Mouse (Mus musculus): ENCODE measurements around the gene Insl3. TPM values are rescaled to one million over a fixed set of nuclear protein-coding genes. Genes with fewer than 3 reads are reported as not detected.
A peak's percentile ranks its signal among the peaks of the same experiment; 100 is the strongest.
"Not testable (repeated sequence)": the region's sequence is repeated elsewhere in the genome, so short reads cannot be mapped to it uniquely, and the experiment has no call there.

Insl3 gene
- total RNA-seq, 2 experiments from 2014 or later, result not detected

DNA sequence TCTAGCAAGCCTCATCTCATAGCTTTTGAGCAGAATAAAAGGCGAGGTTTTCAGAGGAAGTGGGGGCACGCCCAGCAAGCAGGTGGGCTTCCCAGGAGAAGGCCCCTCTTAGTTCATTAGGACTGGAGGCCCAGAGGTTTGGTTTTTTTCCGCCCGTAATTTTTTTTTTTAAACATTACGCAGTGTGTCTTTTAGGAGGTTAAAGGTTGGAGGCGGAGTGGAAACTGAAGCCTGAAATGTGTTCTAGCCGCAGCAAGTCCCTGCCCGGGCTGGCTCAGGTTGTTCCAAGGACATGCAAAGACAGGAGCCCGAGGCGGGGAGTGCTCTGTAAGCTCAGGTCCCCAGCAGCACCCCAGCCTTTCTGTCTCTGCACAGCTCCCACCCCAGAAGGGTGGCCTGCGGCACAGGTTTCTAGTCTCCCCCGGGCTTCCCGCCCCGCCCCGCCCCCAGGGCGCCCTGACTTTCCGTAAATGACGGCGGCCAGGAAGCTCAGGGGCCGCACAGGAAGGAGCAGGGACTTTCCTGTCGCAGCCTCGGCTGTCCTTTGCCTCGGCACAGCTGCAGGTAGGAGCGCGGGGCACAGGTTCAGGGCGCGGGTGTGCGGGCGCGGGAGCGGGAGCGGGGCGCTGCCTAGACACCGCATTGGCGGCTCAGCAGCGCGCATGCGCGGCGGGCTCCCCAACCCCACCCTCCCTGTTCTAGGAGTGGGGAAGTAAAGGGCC lies 12.8 kb upstream of the Insl3 start, which contains the start of gene Jak3:
Jak3 (plus strand) TSS at position 277 of the 722 bp plus-strand sequence.
- ATAC-seq (replicated peaks; ENCODE audit: low FRiP score, poor library complexity, severe bottlenecking), result peak; percentile 62

DNA sequence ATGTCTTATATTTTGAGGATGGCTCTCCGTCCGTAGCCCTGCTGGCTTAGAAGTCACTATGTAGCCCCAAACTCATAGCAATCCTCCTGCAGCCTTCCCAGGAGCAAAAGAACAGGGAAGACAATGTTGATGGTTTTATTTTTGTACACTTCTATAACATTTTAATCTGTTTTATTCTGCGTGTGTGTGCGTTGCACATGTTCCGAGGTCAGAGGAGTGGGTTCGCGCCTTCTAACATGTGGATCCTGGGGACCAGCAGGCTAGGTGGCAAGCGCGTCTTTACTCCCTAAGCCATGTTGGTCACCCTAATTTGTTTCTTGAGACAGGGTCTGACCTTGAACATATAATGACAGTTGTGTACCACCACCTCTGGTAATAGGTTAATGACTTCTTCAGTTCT lies 12.2 kb upstream of the Insl3 start:
- ATAC-seq (replicated peaks; ENCODE audit: low FRiP score, poor library complexity, severe bottlenecking), result no peak

DNA sequence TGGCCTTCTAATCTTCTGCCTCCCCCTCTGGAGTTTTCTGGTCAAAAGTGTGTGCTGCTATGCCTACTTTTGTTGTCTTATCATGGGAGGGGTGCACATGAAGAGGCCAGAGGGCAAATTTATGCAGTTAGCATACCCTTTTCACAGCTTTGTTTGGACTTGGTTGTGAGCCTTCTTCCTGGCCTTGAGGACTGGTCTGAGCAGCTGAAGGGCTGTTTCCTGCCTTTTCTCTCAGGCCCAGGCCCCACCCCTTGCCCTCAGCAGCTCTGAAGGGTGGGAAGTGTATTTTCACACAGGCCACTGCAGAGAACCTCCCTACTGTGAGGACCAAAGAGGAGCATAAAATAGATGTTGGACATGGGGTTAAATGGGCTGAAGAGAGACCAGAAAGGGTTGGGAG lies 11.5 kb upstream of the Insl3 start:
- no peak for ATAC-seq (replicated peaks; ENCODE audit: low FRiP score, poor library complexity, severe bottlenecking)

DNA sequence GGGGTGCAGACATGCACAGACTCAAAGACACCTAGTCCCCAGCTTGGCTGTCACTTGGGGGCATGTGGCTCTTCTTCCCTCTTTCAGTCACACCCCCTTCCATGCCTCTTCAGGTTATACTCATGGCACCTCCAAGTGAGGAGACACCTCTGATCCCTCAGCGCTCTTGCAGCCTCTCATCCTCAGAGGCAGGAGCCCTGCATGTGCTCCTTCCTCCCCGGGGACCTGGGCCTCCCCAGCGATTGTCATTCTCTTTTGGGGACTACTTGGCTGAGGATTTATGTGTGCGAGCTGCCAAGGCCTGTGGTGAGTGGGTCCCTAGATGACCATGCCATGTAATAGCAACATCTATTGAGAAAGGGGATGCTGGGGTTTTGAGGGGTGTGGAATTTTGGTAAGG lies 10.8 kb upstream of the Insl3 start:
- no peak for ATAC-seq (replicated peaks; ENCODE audit: low FRiP score, poor library complexity, severe bottlenecking)

DNA sequence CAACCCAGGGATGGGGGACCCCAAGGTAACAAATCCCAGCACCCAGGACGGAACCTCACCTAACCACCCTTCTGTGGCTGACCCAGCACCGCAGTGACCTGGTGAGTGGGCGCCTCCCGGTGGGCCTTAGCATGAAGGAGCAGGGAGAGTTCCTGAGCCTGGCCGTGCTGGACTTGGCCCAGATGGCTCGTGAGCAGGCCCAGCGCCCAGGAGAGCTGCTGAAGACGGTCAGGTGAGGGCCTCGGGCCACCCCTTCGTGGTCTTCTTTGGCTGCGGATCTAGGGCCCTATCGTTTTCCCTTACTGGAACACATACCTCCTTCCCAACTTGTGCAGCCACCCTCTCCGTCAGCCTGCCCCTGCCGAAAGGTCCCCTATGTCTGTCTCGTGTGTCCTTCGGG lies 9.9 kb upstream of the Insl3 start:
- ATAC-seq (replicated peaks; ENCODE audit: low FRiP score, poor library complexity, severe bottlenecking), result no peak

DNA sequence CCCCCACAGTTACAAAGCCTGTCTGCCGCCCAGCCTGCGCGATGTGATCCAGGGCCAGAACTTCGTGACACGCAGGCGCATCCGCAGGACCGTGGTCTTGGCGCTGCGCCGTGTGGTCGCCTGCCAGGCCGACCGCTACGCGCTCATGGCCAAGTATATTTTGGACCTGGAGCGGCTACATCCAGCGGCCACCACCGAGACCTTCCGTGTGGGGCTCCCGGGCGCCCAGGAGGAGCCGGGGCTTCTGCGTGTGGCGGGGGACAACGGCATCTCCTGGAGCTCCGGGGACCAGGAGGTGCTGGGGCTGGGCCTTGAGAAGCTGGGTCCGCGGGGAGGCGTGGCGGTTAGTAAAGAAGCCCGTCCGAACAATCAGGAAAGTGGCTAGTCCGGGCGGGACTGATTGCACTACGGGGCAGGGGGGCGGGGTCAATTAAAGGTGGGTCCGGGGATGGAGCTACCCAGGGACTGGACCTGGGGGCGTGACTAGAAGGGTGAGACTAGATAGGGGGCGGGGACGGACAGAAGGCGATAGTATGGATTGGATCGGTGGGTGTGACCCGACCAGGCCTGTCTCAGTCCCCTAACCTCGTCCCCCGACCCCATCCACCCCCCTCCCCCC lies 9.4 kb upstream of the Insl3 start:
- ATAC-seq (replicated peaks; ENCODE audit: low FRiP score, poor library complexity, severe bottlenecking), result no peak

DNA sequence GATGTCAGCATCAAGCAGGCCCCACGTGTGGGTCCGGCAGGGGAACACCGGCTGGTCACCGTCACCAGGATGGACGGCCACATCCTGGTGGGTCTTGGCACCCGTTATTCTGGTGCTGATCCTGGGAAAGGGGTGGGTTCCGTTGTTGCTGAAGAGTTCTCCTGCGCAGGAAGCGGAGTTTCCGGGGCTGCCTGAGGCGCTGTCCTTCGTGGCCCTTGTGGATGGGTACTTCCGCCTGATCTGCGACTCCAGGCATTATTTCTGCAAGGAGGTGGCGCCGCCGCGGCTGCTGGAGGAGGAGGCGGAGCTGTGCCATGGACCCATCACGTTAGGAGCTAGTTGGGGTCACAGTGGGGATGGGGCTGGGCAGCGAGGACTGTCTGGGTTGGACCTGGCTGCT lies 8.5 kb upstream of the Insl3 start:
- ATAC-seq (replicated peaks; ENCODE audit: low FRiP score, poor library complexity, severe bottlenecking), result no peak

DNA sequence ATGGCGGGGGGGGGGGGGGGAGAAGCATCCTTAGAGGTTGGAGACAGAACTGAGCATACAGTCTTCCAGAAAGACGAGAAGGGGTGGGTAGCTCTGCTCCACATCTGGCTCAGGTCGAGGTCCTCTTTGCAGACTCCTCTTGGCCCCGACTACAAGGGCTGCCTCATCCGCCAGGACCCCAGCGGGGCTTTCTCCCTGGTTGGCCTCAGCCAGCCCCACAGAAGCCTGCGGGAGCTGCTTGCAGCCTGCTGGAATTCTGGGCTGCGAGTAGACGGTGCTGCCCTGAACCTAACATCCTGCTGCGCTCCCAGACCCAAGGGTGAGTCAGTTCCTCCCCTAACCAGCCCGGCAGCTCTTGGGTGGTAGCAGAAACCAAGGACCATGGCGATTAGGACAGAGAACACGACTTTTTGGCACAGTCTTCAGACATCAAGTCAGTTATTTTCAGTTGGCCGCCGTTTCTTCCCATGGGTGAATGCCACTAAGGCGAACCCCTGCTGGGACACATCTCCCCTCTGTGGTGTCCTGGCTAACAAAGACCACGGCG lies 7.6 kb upstream of the Insl3 start:
- ATAC-seq (replicated peaks; ENCODE audit: low FRiP score, poor library complexity, severe bottlenecking), result no peak

DNA sequence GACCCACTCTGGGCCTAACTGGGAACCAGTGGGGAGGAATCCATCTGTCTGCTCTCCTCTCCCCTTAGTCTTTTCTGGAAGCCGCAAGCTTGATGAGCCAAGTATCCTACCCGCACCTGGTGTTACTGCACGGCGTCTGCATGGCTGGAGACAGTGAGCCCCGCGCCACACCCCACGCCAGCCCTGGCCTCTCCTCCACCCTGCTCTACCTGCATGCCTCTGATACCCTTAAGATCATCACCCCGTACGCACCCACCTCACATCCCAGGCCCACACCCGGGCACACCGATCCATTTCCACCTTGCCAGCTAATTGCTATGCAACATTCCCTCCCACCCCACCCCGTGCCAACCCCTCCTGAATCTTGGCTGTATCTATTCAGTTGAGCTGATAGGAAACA lies 6.2 kb upstream of the Insl3 start:
- no peak for ATAC-seq (replicated peaks; ENCODE audit: low FRiP score, poor library complexity, severe bottlenecking)

DNA sequence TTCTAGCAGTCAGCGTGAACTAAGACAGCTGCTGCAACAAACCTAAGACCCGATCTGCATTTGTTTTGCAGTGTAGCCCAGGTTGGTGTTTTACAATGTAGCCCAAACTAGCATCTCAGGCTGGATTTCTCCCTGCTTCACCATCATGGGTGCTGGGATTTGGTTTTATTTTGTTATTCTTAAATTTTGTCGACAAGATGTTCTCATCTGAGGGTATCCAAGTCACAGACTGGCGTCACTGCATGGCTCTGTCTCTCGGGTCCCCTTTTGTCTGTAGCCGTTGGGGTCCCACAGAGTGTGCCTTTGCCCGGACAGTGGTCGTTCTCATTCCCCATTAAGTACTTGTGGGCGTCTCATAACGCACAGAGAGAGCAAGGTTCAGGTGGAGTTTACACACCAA lies 4.3 kb upstream of the Insl3 start:
- ATAC-seq (replicated peaks; ENCODE audit: low FRiP score, poor library complexity, severe bottlenecking), result no peak

DNA sequence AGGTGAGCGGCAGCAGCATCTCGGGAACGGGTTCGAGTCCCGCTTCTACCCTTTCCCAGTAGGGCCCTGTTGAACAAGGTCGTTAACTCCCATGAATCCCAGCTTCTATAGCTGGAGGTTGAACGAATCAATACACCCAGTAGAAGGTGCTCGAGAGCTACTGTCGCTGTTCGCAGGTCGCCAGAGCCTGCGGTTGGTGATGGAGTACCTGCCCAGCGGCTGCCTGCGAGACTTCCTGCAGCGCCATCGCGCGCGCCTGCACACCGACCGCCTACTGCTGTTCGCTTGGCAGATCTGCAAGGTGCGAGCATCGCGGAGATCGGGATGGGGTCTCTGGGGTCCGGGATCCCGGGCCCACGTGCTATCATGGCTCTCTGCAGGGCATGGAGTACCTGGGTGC lies 3.4 kb upstream of the Insl3 start:
- no peak for ATAC-seq (replicated peaks; ENCODE audit: low FRiP score, poor library complexity, severe bottlenecking)

DNA sequence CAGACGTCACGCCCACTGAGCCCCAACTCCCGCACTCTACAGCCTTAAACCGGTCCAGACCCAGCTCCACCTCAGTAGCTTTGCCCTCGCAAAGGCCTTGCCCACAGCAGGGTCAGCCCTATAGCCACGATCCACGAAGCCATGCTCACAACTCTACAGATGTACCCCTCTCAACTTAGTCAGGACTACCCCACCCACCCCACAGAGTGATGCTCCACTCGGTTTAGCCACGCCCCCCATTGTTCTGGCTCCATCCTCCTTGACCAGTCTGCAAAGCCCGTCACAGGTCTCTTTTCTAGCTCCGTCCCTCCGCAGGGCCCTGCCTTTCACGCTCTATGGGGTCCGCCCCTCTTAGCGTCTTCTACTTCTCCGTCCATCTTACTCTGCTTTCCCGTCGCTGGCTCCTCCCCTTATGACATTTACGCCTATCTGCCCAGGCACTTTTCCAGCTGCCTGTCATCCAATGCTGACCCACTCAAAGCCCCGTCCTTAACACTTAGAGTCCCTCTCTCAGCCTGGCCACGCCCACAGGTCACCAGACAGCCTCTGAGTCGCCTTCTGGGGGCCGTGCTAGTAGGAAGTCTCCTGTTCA lies 2.8 kb upstream of the Insl3 start:
- no peak for ATAC-seq (replicated peaks; ENCODE audit: low FRiP score, poor library complexity, severe bottlenecking)

DNA sequence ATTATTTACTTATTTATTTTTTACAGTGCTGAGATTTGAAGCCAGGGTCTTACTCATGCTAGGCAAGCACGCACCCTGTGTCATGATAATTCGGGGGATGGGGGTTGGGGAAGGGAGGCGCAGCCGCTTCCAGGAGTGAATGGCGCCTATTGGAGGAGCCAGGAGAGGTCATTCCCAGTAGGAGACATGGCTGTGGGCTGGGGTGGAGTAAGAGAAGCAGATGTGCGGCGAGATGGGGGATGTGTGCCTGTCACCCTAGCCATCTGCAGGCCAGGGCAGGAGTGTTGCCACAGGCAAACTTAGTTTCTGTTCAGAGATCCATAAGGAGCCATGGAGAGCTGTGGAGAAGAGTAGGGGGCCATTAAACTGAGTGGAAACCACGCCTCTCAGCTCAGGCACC lies 1.4 kb upstream of the Insl3 start:
- ATAC-seq (replicated peaks; ENCODE audit: low FRiP score, poor library complexity, severe bottlenecking), result no peak

DNA sequence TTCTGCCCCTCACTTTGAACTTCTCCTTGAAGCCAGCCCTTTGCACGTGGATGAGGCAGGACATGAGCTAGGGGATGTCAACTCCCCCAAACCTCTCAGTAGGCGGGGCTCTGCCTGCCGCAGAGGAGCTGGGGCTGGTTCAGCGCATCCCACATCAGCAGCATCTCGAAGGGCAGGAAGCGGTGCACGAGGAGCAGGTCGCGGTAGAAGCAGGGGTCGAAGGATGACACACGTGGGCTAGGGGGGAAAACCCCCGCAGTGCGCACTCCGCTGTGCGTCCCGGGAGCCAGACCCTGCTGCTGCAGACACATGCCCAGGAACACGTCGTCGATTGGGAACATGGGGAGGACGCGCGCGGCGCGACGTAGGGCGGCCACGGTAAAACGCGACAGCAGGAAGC lies 3.5 kb downstream of the Insl3 start:
- no peak for ATAC-seq (replicated peaks; ENCODE audit: low FRiP score, poor library complexity, severe bottlenecking)

DNA sequence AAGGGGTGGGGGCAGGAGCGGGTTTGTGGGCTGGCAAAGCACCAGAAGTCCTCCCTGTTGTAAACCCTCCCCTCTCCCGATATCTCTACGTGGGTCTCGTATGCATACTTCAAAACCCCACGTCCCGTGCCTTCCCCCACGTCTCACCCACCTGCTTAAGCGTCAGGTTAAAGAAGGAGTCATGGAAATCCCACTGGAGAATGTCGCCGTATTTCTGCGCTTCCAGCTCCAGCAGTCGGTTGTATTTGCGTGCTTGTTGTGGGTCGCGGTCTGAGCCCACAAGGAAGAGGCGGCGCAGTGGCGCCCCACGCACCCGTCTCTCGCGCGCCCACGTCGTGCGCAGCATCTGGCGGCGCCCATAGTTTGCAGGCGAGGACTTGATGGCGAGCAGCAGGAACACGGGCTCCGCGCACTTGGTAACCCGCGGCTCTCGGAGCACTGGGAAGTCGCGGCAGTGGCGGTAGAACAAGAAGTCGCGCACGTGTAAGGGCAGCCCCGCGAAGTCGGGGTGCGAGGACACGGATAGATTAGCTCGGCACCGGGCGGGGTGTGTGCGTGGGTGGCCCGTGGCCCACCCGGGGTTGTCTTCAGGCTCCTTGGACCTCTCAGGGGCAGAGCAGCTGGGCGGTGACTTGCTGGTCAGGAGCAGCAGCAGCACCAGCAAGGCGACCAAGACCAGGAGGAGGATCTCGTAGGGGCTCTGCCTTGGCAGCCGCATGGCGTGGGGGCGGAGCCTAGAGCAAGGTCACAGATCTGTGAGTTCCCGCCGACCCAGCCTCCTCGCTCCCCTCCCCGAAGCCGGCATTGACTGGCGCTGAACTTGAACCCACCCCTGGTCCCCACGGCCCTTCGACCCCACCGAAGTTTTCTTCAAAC lies 4.4 kb downstream of the Insl3 start:
- no peak for ATAC-seq (replicated peaks; ENCODE audit: low FRiP score, poor library complexity, severe bottlenecking)

DNA sequence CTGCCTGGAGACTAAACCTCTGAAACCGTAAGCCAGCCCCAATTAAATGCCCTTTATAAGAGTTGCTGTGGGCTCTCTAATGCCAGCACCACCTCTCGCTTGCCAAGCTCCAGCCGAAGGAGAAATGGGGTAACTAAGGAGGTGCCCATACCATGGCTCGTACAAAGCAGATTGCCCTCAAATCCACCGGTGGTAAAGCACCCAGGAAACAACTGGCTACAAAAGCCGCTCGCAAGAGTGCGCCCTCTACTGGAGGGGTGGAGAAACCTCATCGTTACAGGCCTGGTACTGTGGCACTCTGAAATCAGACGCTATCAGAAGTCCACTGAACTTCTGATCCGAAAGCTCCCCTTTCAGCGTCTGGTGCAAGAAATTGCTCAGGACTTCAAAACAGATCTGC lies 6.4 kb downstream of the Insl3 start:
- not testable (repeated sequence) for ATAC-seq (replicated peaks; ENCODE audit: low FRiP score, poor library complexity, severe bottlenecking)

DNA sequence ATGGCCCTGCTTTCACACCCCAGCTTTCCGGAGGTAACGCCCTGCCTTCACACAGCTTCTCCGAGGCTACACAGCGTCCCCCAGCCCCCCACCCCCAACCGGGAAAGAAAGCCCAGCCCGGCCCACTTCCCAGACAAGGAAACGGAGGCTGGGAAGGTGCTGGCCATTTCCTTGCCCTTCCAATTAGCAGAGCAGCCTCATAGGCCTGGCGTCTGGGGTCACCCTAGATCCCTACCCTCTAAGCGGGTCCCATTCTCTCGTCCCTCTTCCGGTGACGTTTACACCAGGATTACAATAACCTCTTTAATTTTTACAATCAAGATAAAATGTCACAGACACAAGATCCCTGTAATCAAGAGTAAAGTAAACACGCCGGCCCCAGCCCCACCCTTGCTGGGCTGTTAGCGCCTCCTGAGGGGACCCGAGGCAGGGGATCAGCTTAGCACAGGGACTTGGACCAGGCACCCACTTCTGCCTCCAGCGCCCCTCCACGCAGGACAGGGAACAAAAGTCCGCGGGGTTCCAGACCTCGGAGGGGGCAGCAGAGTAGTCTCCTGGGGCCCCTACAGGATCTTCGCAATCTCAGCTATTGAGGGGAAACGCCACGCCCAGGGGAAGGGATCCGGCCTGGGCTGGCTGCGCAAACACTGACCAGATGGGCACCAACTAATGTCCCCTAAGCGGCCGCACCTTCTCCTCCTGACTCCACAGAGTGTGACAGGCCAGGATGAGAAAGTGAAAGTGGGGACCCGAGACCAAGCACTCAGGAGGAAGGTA lies 11.7 kb downstream of the Insl3 start:
- no peak for ATAC-seq (replicated peaks; ENCODE audit: low FRiP score, poor library complexity, severe bottlenecking)

DNA sequence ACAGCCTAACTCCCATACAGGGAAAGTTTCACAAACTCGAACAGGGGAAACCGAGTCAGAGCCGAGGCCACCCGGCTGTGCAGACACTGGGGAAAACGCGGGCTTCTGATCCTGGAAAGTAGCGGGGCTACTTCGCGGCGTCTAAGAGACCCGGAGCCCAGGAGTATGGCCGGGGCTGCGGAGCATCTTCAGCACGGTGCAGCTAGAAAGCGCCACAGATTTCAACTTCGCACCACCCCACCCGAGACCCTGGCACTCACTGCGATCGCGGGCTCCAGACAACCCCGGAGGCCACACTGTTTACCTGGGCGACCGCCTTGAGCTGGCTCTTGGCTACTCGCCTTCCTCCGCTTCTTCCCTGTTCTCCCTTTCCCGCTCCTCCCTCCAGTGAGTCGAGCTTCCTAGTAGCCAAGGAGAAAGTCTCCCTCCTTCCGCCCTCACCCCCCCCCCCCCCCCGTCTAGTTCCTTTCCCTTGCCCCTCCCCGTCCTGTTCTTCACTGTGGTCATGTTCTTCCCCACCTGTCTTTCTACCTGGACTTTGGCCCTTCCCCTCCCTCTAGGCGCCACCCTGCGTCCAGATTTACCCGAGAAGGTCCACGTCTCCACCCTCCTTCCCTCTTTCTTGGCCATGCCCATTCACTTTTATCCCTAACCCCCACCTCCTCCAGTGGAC lies 12.5 kb downstream of the Insl3 start, which contains the start of gene B3gnt3:
B3gnt3 (minus strand) TSS at position 376 of the 673 bp plus-strand sequence.
- ATAC-seq (replicated peaks; ENCODE audit: low FRiP score, poor library complexity, severe bottlenecking), result no peak; the same call in none of the 2 replicates

DNA sequence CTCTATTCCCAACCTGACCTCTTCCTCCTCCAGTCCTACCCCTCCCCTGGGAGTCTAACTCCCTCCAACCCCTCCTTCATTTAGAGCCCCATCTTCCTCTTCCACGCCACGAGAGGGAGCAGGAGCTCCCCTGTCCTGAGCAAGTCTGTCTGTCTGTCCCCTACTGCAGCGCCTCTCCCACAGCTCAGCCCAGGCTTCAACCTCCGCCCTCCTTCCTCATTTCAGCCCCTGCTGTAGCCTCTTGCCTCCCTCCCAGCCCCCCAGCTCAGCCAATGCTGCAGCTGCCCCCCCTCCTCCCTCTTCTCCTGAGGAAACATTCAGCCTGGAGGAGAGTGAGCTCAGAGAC lies 13.0 kb downstream of the Insl3 start:
- ATAC-seq (replicated peaks; ENCODE audit: low FRiP score, poor library complexity, severe bottlenecking), result peak; percentile 72

All from erythroid progenitor cell, adult 5-6 weeks (primary cell).